Mouse (Mus musculus) MEL (cell line): ENCODE measurements around the gene Zfp462. TPM values are rescaled to one million over a fixed set of nuclear protein-coding genes. Genes with fewer than 3 reads are reported as not detected.

Experiments used
- DNase-seq: peaks from one replicate; pipeline ENCODE4 v3.0.0; 2011; ENCODE audit warnings: low read depth, low spot score
- H3K27ac ChIP-seq: 2 replicates; pipeline ENCODE4 v1.5.1; 2012; ENCODE audit warnings: low read depth, mild to moderate bottlenecking, control low read depth, low read length, moderate library complexity; ENCODE audit not compliant: control insufficient read depth
- H3K27me3 ChIP-seq, 2 experiments: fragments of 150-350 bp in 1 of 2; sonication (generic) in 1 of 2; 2 replicates each; pipeline ENCODE4 v1.6.1; 2012; ENCODE audit warnings: low read length in 2 of 2, mild to moderate bottlenecking in 2 of 2, improper control_type of control experiment in 1 of 2, moderate library complexity in 1 of 2; ENCODE audit not compliant: insufficient read depth in 2 of 2, control insufficient read depth in 1 of 2
- H3K36me3 ChIP-seq, 2 experiments: 2 replicates each; pipeline ENCODE4 v1.6.1; 2012 to 2014; ENCODE audit warnings: low read length in 2 of 2, improper control_type of control experiment in 1 of 2, inconsistent platforms in 1 of 2, mild to moderate bottlenecking in 1 of 2; ENCODE audit not compliant: insufficient read depth in 2 of 2, control insufficient read depth in 1 of 2
- H3K4me1 ChIP-seq, 2 experiments: fragments of 150-350 bp in 1 of 2; sonication (generic) in 1 of 2; 2 replicates each; pipeline ENCODE4 v1.6.1; 2012; ENCODE audit warnings: low read length in 2 of 2, improper control_type of control experiment in 1 of 2, mild to moderate bottlenecking in 1 of 2; ENCODE audit not compliant: insufficient read depth in 2 of 2, control insufficient read depth in 1 of 2
- H3K4me3 ChIP-seq, 2 experiments: fragments of 150-350 bp in 1 of 2; sonication (generic) in 1 of 2; 2 replicates each; pipeline ENCODE4 v1.5.1; 2012; ENCODE audit warnings: low read depth in 2 of 2, low read length in 2 of 2, mild to moderate bottlenecking in 2 of 2, moderate library complexity in 2 of 2, control low read depth in 1 of 2, improper control_type of control experiment in 1 of 2; ENCODE audit not compliant: control insufficient read depth in 1 of 2, insufficient read depth in 1 of 2
- H3K79me2 ChIP-seq: 2 replicates; pipeline ENCODE4 v1.6.1; 2012; ENCODE audit warnings: mild to moderate bottlenecking, low read length, moderate library complexity; ENCODE audit not compliant: control insufficient read depth, poor library complexity, insufficient read depth
- H3K9ac ChIP-seq: 2 replicates; pipeline ENCODE4 v1.6.1; 2012; ENCODE audit warnings: low read depth, mild to moderate bottlenecking, control low read depth, low read length, moderate library complexity; ENCODE audit not compliant: control insufficient read depth, poor library complexity, severe bottlenecking
- H3K9me3 ChIP-seq: fragments of 150-350 bp; sonication (generic); replicated peaks from 2 replicates; pipeline ENCODE4 v1.6.1; 2012; ENCODE audit warnings: mild to moderate bottlenecking, low read length, improper control_type of control experiment, moderate library complexity; ENCODE audit not compliant: insufficient read depth
- CHD1 ChIP-seq: IDR thresholded peaks from 2 replicates; pipeline ENCODE4 v1.6.1; 2012; ENCODE audit warnings: low read depth, mild to moderate bottlenecking, inconsistent platforms, low read length, improper control_type of control experiment
- CHD2 ChIP-seq: IDR thresholded peaks from 2 replicates; pipeline ENCODE4 v1.6.1; 2011; ENCODE audit warnings: low read length, improper control_type of control experiment
- CTCF ChIP-seq, 3 experiments: IDR thresholded peaks in 2 of 3; conservative IDR thresholded peaks in 1 of 3; 2 replicates each; pipeline ENCODE4 v1.5.1; 2011 to 2012; ENCODE audit warnings: low read length in 3 of 3, low read depth in 2 of 3, mild to moderate bottlenecking in 2 of 3, improper control_type of control experiment in 1 of 3, inconsistent platforms in 1 of 3, mixed read lengths in 1 of 3, moderate library complexity in 1 of 3; ENCODE audit not compliant: control insufficient read depth in 1 of 3, insufficient read depth in 1 of 3, poor library complexity in 1 of 3, severe bottlenecking in 1 of 3
- E2F4 ChIP-seq: IDR thresholded peaks from 2 replicates; pipeline ENCODE4 v1.6.1; 2011; ENCODE audit warnings: low read depth, low read length, improper control_type of control experiment, borderline replicate concordance
- ELF1 ChIP-seq: IDR thresholded peaks from 2 replicates; pipeline ENCODE4 v1.6.1; 2014; ENCODE audit warnings: low read depth, mild to moderate bottlenecking, inconsistent platforms, low read length, improper control_type of control experiment, moderate library complexity
- ETS1 ChIP-seq: IDR thresholded peaks from 2 replicates; pipeline ENCODE4 v1.6.1; 2012; ENCODE audit warnings: low read depth, mild to moderate bottlenecking, inconsistent platforms, low read length, improper control_type of control experiment, moderate library complexity
- GATA1 ChIP-seq: IDR thresholded peaks from 2 replicates; pipeline ENCODE4 v1.6.1; 2011; ENCODE audit warnings: low read depth, low read length, improper control_type of control experiment
- JUND ChIP-seq: IDR thresholded peaks from 2 replicates; pipeline ENCODE4 v1.6.1; 2011; ENCODE audit warnings: low read depth, mild to moderate bottlenecking, improper control_type of control experiment, low read length
- MAFK ChIP-seq: IDR thresholded peaks from 2 replicates; pipeline ENCODE4 v1.6.1; 2011; ENCODE audit warnings: low read depth, mild to moderate bottlenecking, low read length, improper control_type of control experiment, borderline replicate concordance
- MAZ ChIP-seq: IDR thresholded peaks from 2 replicates; pipeline ENCODE4 v1.6.1; 2012; ENCODE audit warnings: low read depth, mild to moderate bottlenecking, inconsistent platforms, low read length, improper control_type of control experiment
- NELFE ChIP-seq: IDR thresholded peaks from 2 replicates; pipeline ENCODE4 v1.6.1; 2011; ENCODE audit warnings: low read depth, low read length, improper control_type of control experiment
- NRF1 ChIP-seq: IDR thresholded peaks from 2 replicates; pipeline ENCODE4 v1.6.1; 2014; ENCODE audit warnings: low read depth, mild to moderate bottlenecking, inconsistent platforms, low read length, improper control_type of control experiment, moderate library complexity; ENCODE audit not compliant: poor library complexity, insufficient read depth, severe bottlenecking
- POLR2A ChIP-seq, 2 experiments: IDR thresholded peaks; 2 replicates each; pipeline ENCODE4 v1.6.1; 2011 to 2012; ENCODE audit warnings: low read length in 2 of 2, mild to moderate bottlenecking in 2 of 2, control low read depth in 1 of 2, improper control_type of control experiment in 1 of 2, low read depth in 1 of 2, moderate library complexity in 1 of 2; ENCODE audit not compliant: control insufficient read depth in 1 of 2, insufficient read depth in 1 of 2, poor library complexity in 1 of 2
- POLR2AphosphoS2 ChIP-seq: IDR thresholded peaks from 2 replicates; pipeline ENCODE4 v1.6.1; 2011; ENCODE audit warnings: low read length, improper control_type of control experiment
- RCOR1 ChIP-seq: IDR thresholded peaks from 2 replicates; pipeline ENCODE4 v1.6.1; 2012; ENCODE audit warnings: low read depth, mild to moderate bottlenecking, inconsistent platforms, low read length, improper control_type of control experiment
- TAL1 ChIP-seq: IDR thresholded peaks from 2 replicates; pipeline ENCODE4 v1.6.1; 2012; ENCODE audit warnings: mild to moderate bottlenecking, inconsistent platforms, low read length, moderate library complexity, mixed read lengths
- USF1 ChIP-seq: IDR thresholded peaks from 2 replicates; pipeline ENCODE4 v1.6.1; 2014; ENCODE audit warnings: low read depth, mild to moderate bottlenecking, inconsistent platforms, low read length, improper control_type of control experiment, moderate library complexity
- USF2 ChIP-seq, 2 experiments: IDR thresholded peaks; 2 replicates each; pipeline ENCODE4 v1.6.1; 2011 to 2012; ENCODE audit warnings: improper control_type of control experiment in 2 of 2, low read length in 2 of 2, borderline replicate concordance in 1 of 2, inconsistent platforms in 1 of 2, low read depth in 1 of 2, mild to moderate bottlenecking in 1 of 2; ENCODE audit not compliant: insufficient read depth in 1 of 2
- ZMIZ1 ChIP-seq: IDR thresholded peaks from 2 replicates; pipeline ENCODE4 v1.6.1; 2012; ENCODE audit warnings: low read depth, mild to moderate bottlenecking, inconsistent platforms, low read length, improper control_type of control experiment, moderate library complexity
- polyA plus RNA-seq, 2 experiments: library from polyadenylated mRNA; stranded (reverse) in 1 of 2; unstranded in 1 of 2; fragments of >175 nt in 1 of 2; fragments of >200 nt in 1 of 2; gene quantifications; 2 replicates each; pipeline versions ENCODE4 v1.2.1 to v1.2.4; 2012; ENCODE audit warnings: low replicate concordance in 2 of 2, low read depth in 1 of 2; ENCODE audit not compliant: insufficient read length in 2 of 2, insufficient read depth in 1 of 2, missing spikeins in 1 of 2
- total RNA-seq: library from RNA; depleted of rRNA; stranded (reverse); fragments of 300-350 nt; gene quantifications from 2 replicates; pipeline ENCODE4 v1.2.3, GENCODE M21; 2012

The Zfp462 gene
- total and polyA plus RNA-seq, 3 experiments: not detected

- no peaks in the 10 kb centered on the region for H3K79me2 ChIP-seq
- H3K27ac ChIP-seq: no peak overlapping the region
- H3K27me3 ChIP-seq: no peaks in the 10 kb centered on the region
- no peak for DNase-seq
- no peak overlapping the region for H3K4me3 ChIP-seq
- TF ChIP-seq USF1 (no peak), TAL1 (no peak), CTCF (IDR thresholded peaks at IDR 0.05 in 2 of 3, conservative IDR thresholded peaks at IDR 0.05 in 1 of 3; ENCODE audit: control insufficient read depth in 1 of 3, insufficient read depth in 1 of 3, low read depth in 2 of 3, low read length in 3 of 3, poor library complexity in 1 of 3, severe bottlenecking in 1 of 3) (no peak), NRF1 (no peak)
- H3K36me3 ChIP-seq: no peaks in the 10 kb centered on the region
- no peaks in the 10 kb centered on the region for H3K4me1 ChIP-seq
- H3K9ac ChIP-seq: no peak overlapping the region
- no peaks in the 10 kb centered on the region for H3K9me3 ChIP-seq
These were observed 85.6 kb downstream of the Zfp462 start for GRCm38 (mm10) chr4:55030401-55030800.

DNA sequence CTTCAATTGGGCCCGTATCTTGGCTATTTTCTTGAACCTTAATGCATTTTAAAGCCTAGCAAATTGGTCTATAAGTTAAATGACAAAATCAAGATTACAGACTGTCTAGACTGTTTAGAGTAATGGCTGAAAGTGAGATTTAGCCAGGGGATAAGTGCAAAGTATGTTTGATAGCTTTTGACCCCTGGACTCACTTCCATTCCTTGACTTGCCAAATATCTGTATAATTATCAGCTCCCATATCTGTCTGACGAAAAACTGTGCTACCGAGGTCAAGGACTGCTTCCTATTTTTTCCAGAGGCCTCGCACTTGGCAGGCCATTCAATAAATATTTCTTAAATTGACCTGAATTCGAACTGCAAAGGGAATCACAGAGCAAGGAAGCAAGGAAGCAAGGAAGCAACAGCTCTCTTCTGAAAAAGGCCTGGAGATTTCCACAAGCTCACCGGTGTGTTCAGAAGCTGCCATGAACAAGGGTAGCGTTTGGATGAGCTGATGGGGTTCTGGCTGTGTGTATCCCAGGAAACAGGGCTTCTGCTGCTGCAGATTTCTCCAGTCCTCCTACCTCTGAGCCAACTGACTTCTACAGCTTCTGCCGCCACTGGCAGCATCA, 87.6 kb downstream of the Zfp462 start:
- no peak overlapping the region for H3K4me3 ChIP-seq
- H3K27me3 ChIP-seq: no peaks in the 10 kb centered on the region
- H3K9ac ChIP-seq: no peak overlapping the region
- no peaks in the 10 kb centered on the region for H3K4me1 ChIP-seq
- TF ChIP-seq ELF1: no peak
- TF ChIP-seq CHD2: no peak
- no peak for TF ChIP-seq NRF1
- TF ChIP-seq MAZ: no peak
- no peak for TF ChIP-seq MAFK
- no peak for TF ChIP-seq CHD1
- no peak for TF ChIP-seq RCOR1
- no peak for TF ChIP-seq GATA1
- TF ChIP-seq NELFE: no peak
- DNase-seq: no peak
- H3K36me3 ChIP-seq: no peaks in the 10 kb centered on the region
- no peaks in the 10 kb centered on the region for H3K9me3 ChIP-seq
- H3K27ac ChIP-seq: no peak overlapping the region
- H3K79me2 ChIP-seq: no peaks in the 10 kb centered on the region

DNA sequence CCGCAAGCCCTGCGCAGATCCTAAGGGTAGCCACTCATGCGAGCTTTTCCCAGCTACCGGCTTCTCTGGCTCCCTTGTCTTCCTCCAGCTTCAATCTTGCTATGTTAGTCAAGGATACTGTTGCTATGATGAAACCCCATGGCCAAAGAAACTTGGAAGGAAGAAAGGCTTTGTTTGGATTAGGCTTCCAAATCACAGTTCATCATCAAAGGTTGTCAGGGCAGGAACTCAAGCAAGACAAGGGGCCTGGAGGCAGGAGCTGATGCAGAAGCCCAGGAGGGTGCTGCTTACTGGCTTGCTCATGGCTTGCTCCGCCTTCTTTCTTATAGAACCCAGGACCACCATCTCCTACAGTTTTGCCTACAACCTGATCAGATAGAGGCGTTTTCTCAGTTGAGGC, 88.6 kb downstream of the Zfp462 start:
- H3K4me1 ChIP-seq: no peaks in the 10 kb centered on the region
- no peaks in the 10 kb centered on the region for H3K79me2 ChIP-seq
- no peak overlapping the region for H3K27ac ChIP-seq
- no peak for DNase-seq
- no peaks in the 10 kb centered on the region for H3K27me3 ChIP-seq
- no peaks in the 10 kb centered on the region for H3K9me3 ChIP-seq
- no peak for TF ChIP-seq POLR2AphosphoS2
- no peak for TF ChIP-seq USF2 (IDR thresholded peaks at IDR 0.05; ENCODE audit: borderline replicate concordance in 1 of 2, insufficient read depth in 1 of 2, low read depth in 1 of 2, low read length in 2 of 2)
- TF ChIP-seq JUND: no peak
- no peak for TF ChIP-seq POLR2A (IDR thresholded peaks at IDR 0.05; ENCODE audit: control insufficient read depth in 1 of 2, insufficient read depth in 1 of 2, low read depth in 1 of 2, low read length in 2 of 2, poor library complexity in 1 of 2)
- TF ChIP-seq GATA1: no peak
- TF ChIP-seq RCOR1: no peak
- TF ChIP-seq USF1: no peak
- no peak for TF ChIP-seq ETS1
- no peak for TF ChIP-seq CHD1
- no peak for TF ChIP-seq CHD2
- TF ChIP-seq E2F4: no peak
- TF ChIP-seq TAL1: no peak
- TF ChIP-seq ZMIZ1: no peak
- H3K9ac ChIP-seq: no peak overlapping the region
- no peaks in the 10 kb centered on the region for H3K36me3 ChIP-seq
- H3K4me3 ChIP-seq: no peak overlapping the region
